Mouse (Mus musculus) G1E (cell line): ENCODE measurements around the gene Zcchc2.

Source experiments
- CTCF ChIP-seq: IDR thresholded peaks from 2 replicates; pipeline ENCODE4 v1.5.1; 2012; ENCODE audit warnings: low read depth, low read length, inconsistent platforms, mixed read lengths
- GATA1 ChIP-seq: IDR thresholded peaks from 2 replicates; pipeline ENCODE4 v1.6.1; 2012; ENCODE audit warnings: borderline replicate concordance, low read length, inconsistent platforms, mixed read lengths
- TAL1 ChIP-seq: conservative IDR thresholded peaks from 2 replicates; pipeline ENCODE4 v1.6.1; 2012; ENCODE audit warnings: low read depth, low read length, inconsistent platforms, mixed read lengths

DNA sequence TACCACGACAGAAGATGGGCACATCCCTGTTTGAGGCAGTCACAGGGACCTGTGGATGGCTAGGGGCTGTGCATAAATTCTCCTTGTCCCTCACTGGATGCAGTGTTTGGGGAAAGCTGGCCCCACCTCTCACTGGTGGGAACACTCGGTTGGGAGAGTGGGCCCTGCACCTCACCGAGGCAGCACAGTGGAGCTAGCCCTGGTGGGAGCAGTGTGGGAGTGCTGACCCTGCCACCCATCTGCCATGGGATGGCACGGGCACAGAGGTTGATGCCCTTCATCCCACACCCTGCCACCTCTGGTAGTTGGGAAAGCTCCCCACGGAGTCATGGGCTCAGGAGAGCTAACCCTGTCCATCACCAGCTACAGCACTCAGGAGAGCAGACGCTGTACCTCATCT lies 41.9 kb upstream of the Zcchc2 start:
- TF ChIP-seq CTCF: no peak
- no peak for TF ChIP-seq GATA1
- TF ChIP-seq TAL1: no peak
